Mouse (Mus musculus): ENCODE data around the gene Dbp. TPM values are rescaled to one million over a fixed set of nuclear protein-coding genes. Genes with fewer than 3 reads are reported as not detected.

Gene Dbp
- polyA plus RNA-seq, 1 experiment = 23.4 TPM

- Histone ChIP-seq H3K36me3 (replicated peaks; ENCODE audit: low read length) (peaks cover 4% of the 10 kb centered on the region), H3K9me3 (no peaks in the 10 kb centered on the region), H3K4me1 (peaks cover 84% of the 10 kb centered on the region), H3K4me3 (replicated peaks) (peak overlapping the region; percentile 94), H3K27me3 (replicated peaks) (peaks cover 21% of the 10 kb centered on the region)
- TF ChIP-seq FLI1 (IDR thresholded peaks at IDR 0.05; ENCODE audit: low read length) (no peak), GATA1 (IDR thresholded peaks at IDR 0.05; ENCODE audit: borderline replicate concordance, low read length) (no peak)
Measured at GRCm38 (mm10) chr7:45703521-45704033, 1.3 kb upstream of the Dbp start.

DNA sequence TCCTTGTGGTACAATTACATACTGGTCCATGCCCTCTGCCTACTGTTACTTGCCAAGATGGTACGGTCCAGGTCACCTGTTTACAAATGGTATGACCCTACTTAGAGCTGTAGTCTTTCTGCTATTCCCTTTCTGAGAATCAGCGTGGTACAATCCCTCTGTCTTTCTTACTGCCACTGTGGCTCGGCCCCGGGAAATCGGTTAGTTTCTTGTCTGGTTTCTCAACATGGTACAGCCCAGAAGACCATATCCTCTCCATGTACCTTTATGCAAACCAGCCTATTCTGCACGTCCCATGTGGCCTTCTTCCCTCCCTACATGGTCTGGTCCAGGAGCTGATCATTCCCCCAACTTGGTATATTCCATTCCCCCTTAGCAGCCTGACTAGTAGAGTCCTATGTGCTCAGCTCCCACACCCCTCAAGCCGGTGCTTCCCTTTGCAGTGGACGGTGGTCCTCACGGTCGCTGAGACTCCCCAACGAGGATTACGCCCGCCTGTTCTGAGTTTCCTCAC lies 785 bp upstream of the Dbp start:
- Histone ChIP-seq H3K4me3 (replicated peaks) (peak overlapping the region; percentile 94), H3K27me3 (replicated peaks) (peaks cover 16% of the 10 kb centered on the region), H3K4me1 (peaks cover 86% of the 10 kb centered on the region), H3K9me3 (no peaks in the 10 kb centered on the region), H3K36me3 (replicated peaks; ENCODE audit: low read length) (peaks cover 10% of the 10 kb centered on the region)
- TF ChIP-seq GATA1 (IDR thresholded peaks at IDR 0.05; ENCODE audit: borderline replicate concordance, low read length) (no peak), FLI1 (IDR thresholded peaks at IDR 0.05; ENCODE audit: low read length) (no peak)

DNA sequence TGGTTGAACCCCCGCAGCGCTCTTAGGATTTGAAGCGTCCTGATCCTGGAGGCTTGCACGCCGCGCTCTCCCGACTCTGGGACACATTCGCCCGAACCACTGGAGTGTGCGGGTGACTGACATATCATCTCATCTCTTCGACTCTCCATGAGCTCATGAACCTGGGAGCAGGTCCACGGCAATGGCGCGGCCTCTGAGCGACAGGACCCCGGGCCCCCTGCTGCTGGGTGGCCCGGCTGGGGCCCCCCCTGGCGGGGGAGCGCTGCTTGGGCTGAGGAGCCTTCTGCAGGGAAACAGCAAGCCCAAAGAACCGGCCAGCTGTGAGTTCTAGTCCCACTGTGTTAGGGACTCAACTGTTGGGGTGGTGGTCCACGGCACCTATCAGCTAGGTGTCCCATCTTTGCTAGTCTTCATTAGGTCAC lies 566 bp downstream of the Dbp start:
- no peak for TF ChIP-seq FLI1 (IDR thresholded peaks at IDR 0.05; ENCODE audit: low read length)
- no peak for TF ChIP-seq GATA1 (IDR thresholded peaks at IDR 0.05; ENCODE audit: borderline replicate concordance, low read length)

GRCm38 (mm10) chr7:45705873-45706281 lies 989 bp downstream of the Dbp start:
- Histone ChIP-seq H3K9me3 (no peaks in the 10 kb centered on the region), H3K4me3 (replicated peaks) (peak overlapping the region; percentile 94), H3K36me3 (replicated peaks; ENCODE audit: low read length) (peaks cover 27% of the 10 kb centered on the region), H3K4me1 (peaks cover 86% of the 10 kb centered on the region), H3K27me3 (replicated peaks) (no peaks in the 10 kb centered on the region)
- TF ChIP-seq FLI1 (IDR thresholded peaks at IDR 0.05; ENCODE audit: low read length) (no peak), GATA1 (IDR thresholded peaks at IDR 0.05; ENCODE audit: borderline replicate concordance, low read length) (no peak)

More for the DNA sequence above, 566 bp downstream of the Dbp start:
- Histone ChIP-seq H3K4me3 (replicated peaks) (peak overlapping the region; percentile 94), H3K4me1 (peaks cover 86% of the 10 kb centered on the region), H3K9me3 (no peaks in the 10 kb centered on the region), H3K36me3 (replicated peaks; ENCODE audit: low read length) (peaks cover 23% of the 10 kb centered on the region), H3K27me3 (replicated peaks) (peaks cover 2% of the 10 kb centered on the region)

GRCm38 (mm10) chr7:45706721-45707241 lies 1.9 kb downstream of the Dbp start:
- Histone ChIP-seq H3K4me1 (peaks cover 88% of the 10 kb centered on the region), H3K9me3 (no peaks in the 10 kb centered on the region), H3K4me3 (replicated peaks) (peak overlapping the region; percentile 94), H3K27me3 (replicated peaks) (no peaks in the 10 kb centered on the region), H3K36me3 (replicated peaks; ENCODE audit: low read length) (peaks cover 36% of the 10 kb centered on the region)
- no peak for TF ChIP-seq GATA1 (IDR thresholded peaks at IDR 0.05; ENCODE audit: borderline replicate concordance, low read length)
- no peak for TF ChIP-seq FLI1 (IDR thresholded peaks at IDR 0.05; ENCODE audit: low read length)

DNA sequence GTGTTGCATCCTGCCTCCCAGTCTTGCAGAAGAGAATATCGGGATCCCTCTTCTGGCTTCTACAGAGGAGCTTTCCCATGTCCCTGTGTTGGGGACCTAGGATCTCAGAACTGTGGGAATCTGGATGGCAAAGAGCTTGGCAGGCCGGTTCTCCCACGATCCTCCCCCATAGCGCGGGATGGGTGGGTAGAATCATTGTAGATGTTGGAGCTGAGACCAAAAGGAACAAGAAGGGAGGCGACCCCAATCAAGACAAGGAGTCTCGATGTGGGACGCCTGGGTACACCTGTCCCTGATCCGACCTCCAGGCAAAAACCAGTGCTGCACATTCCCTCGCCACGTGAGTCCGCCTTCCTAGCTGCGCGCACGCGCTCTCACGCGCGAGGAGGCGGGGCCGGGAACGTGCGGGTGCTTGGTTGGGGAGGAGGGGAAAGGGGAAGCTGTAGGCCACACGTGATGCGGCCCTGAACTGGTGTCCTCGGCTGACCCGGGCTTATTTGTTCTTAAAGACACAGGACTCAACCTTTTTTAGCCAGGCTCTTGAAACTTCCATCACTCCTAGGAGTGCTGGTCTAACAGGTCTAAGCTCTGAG lies 2.6 kb downstream of the Dbp start:
- TF ChIP-seq FLI1 (IDR thresholded peaks at IDR 0.05; ENCODE audit: low read length) (no peak), GATA1 (IDR thresholded peaks at IDR 0.05; ENCODE audit: borderline replicate concordance, low read length) (no peak)
- peak overlapping the region; percentile 94 for H3K4me3 ChIP-seq (replicated peaks)
- no peaks in the 10 kb centered on the region for H3K9me3 ChIP-seq
- peaks cover 43% of the 10 kb centered on the region for H3K36me3 ChIP-seq (replicated peaks; ENCODE audit: low read length)
- H3K27me3 ChIP-seq (replicated peaks) = no peaks in the 10 kb centered on the region
- peaks cover 92% of the 10 kb centered on the region for H3K4me1 ChIP-seq

- TF ChIP-seq FLI1 (IDR thresholded peaks at IDR 0.05; ENCODE audit: low read length) (no peak), GATA1 (IDR thresholded peaks at IDR 0.05; ENCODE audit: borderline replicate concordance, low read length) (no peak)
- Histone ChIP-seq H3K4me1 (peaks cover 92% of the 10 kb centered on the region), H3K36me3 (replicated peaks; ENCODE audit: low read length) (peaks cover 52% of the 10 kb centered on the region), H3K27me3 (replicated peaks) (no peaks in the 10 kb centered on the region), H3K4me3 (replicated peaks) (peak overlapping the region; percentile 94), H3K9me3 (no peaks in the 10 kb centered on the region)
Measured at GRCm38 (mm10) chr7:45708221-45708761, 3.4 kb downstream of the Dbp start.

- Histone ChIP-seq H3K4me1 (peaks cover 92% of the 10 kb centered on the region), H3K27me3 (replicated peaks) (no peaks in the 10 kb centered on the region), H3K4me3 (replicated peaks) (peak overlapping the region; percentile 94), H3K36me3 (replicated peaks; ENCODE audit: low read length) (peaks cover 59% of the 10 kb centered on the region), H3K9me3 (no peaks in the 10 kb centered on the region)
- TF ChIP-seq FLI1 (IDR thresholded peaks at IDR 0.05; ENCODE audit: low read length) = no peak
- TF ChIP-seq GATA1 (IDR thresholded peaks at IDR 0.05; ENCODE audit: borderline replicate concordance, low read length) = no peak
Measured at GRCm38 (mm10) chr7:45709036-45709435, 4.1 kb downstream of the Dbp start.

DNA sequence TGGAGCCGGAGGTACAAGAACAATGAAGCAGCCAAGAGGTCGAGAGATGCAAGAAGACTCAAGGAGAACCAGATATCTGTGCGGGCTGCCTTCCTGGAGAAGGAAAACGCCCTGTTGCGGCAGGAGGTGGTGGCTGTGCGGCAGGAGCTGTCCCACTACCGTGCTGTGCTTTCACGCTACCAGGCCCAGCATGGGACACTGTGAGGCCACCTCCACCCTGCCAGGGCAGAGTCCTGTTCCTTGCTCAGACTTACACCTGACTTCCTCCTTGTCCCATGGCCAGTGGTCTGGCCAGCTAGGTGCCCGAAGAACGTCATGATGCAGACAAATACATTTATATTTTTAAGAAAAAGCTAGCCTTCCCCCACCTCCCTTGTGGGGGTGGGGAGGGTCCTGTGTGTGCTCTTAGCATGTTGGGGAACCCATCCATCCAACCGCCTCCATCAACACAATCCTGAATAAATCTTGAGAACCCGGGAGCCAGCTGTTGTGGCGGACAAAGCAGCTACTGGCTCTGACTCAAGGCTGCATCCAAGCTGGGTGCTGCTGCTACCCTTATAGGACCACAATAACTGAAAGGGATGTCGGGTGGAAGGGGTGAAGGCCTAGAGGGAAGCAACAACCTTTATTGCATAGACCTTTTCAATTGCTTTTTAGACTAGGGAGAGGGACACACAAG lies 4.9 kb downstream of the Dbp start:
- H3K4me1 ChIP-seq = peaks cover 91% of the 10 kb centered on the region
- peak overlapping the region; percentile 74 for H3K4me3 ChIP-seq (replicated peaks)
- TF ChIP-seq FLI1 (IDR thresholded peaks at IDR 0.05; ENCODE audit: low read length) (no peak), GATA1 (IDR thresholded peaks at IDR 0.05; ENCODE audit: borderline replicate concordance, low read length) (no peak)
- no peaks in the 10 kb centered on the region for H3K9me3 ChIP-seq
- H3K36me3 ChIP-seq (replicated peaks; ENCODE audit: low read length) = peaks cover 61% of the 10 kb centered on the region
- no peaks in the 10 kb centered on the region for H3K27me3 ChIP-seq (replicated peaks)
